Mouse (Mus musculus) cerebellum, postnatal 36 days (tissue): Measurements from ENCODE around the gene Gm28230.

ENCODE experiments used
- DNase-seq, 2 experiments: peaks; one replicate each; pipeline ENCODE4 v3.0.0; 2021 to 2022; ENCODE audit warnings: mixed read lengths in 2 of 2

The Gm28230 gene

DNA sequence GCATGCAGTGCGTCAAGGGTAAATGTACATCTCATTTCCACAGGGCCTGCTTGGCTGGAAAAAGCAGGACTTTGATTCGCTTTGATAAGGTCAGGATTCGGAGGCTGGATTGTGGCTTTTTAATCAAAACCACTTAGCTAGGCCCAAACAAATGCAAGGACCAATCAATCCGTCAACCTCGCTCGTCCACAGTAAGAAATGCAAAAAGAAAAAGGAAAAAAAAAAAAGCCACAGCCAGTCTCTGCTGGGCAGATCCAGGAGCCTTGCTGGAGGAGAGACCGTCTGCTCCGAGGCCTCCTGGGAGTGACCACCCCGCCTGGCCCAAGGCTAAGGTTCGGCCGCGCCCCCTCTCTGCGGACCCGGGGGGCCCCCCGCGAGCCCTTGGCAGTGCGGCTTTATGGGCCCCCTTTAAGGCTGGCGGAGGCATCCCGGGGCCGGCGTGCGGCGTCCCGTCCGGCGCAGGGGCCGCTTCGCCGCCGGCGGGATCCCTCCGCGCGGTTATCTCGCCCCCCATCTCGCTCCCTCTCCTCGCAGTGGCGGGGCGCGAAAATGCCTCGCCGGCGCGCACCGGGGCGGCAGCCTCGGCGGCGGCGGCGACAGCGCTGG, 22.0 kb upstream of the Gm28230 start, which contains the start of gene Hoxd8:
Hoxd8 (plus strand) TSS at position 223 of the 606 bp plus-strand sequence.
- DNase-seq: no peak

DNA sequence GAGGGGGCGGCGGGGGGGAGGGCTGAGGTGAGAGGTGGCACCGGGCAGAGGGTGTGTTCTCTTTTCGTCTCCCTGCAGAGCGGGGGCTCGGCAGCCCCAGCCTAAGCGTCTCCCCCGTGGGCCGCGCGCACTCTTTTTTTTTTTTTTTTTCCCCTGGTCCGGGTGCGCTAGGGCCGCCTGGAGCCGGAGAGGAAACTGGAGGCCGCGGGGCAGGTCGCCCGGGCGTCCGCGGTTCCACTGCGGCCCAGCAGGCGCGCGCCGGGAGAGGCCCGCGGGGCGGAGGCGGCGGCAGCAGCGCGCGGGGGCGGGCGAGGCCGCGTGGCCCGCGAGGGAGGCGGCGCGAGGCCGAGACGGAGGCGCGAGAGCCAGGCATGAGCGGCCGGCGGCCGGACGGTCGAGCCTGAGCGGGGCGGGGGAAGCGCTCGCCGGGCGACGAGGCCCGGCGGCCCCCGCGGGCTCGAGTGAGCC, 21.5 kb upstream of the Gm28230 start:
- no peak for DNase-seq

DNA sequence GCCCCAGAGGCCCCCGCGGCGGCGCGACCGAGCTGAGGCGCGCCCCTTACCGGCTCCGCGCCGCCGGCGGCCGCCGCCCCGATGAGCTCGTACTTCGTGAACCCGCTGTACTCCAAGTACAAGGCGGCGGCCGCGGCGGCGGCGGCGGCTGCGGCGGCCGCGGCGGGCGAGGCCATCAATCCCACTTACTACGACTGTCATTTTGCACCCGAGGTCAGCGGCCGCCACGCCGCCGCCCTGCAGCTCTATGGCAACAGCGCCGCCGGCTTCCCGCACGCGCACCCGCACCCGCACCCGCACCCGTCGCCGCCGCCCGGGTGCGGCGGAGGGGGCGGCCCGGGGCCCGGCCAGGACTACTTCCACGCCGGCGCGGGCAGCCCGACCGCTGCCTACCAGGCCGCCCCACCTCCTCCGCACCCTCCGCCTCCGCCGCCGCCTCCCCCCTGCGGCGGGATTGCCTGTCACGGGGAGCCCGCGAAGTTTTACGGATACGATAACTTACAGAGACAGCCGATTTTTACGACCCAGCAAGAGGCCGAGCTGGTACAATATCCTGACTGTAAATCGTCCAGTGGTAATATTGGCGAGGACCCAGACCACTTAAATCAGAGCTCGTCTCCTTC, 20.9 kb upstream of the Gm28230 start:
- DNase-seq: no peak

DNA sequence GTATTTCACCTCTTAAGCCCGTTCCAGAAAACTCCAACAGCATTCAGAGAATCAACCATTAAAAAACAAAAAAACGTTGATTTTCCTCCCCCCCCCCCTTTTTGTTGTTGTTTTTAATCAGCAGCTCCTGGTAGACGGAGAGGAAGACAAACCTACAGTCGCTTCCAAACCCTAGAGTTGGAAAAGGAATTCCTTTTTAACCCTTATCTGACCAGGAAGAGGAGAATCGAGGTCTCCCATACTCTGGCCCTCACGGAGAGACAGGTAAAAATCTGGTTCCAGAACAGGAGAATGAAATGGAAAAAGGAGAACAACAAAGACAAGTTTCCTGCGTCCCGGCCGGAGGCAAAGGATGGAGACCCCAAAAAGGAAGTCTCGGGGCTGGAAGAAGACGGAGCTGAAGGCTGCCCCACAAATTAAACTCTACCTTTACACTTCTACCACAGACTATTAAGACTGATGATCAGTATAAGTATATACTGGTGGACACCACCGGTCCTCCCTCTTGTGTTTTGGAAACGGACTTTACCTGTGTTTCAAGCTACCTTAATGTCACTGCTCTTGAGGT, 20.1 kb upstream of the Gm28230 start:
- no peak for DNase-seq

GRCm38 (mm10) chr2:74707599-74707998, 18.9 kb upstream of the Gm28230 start:
- no peak for DNase-seq

DNA sequence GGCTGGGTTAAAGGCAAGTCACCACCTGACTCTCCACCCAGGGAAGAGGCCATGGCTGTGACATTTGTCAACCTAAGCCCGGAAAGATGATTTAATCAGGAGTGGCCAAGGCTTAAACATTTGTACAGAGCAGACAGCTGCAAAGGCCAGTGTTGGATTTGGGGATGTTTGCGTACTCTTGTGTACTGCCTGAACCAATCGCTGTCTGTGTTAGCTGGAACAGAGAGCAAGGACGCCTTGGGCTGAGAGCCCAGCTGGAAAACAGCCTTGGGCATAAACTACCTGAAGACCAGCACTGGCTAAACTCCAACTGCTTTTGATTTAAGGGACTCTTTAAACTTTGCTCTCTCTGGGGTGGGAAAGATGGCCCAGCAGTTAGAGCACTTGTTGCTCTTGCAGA, 17.9 kb upstream of the Gm28230 start:
- DNase-seq: no peak

- DNase-seq: no peak
Measured at GRCm38 (mm10) chr2:74709465-74710419, 16.8 kb upstream of the Gm28230 start.

GRCm38 (mm10) chr2:74710929-74711543, 15.5 kb upstream of the Gm28230 start:
- DNase-seq: no peak

GRCm38 (mm10) chr2:74711721-74712621, 14.6 kb upstream of the Gm28230 start, which contains the start of the genes Hoxd3 and Hoxd4:
Gene Hoxd3, plus strand, starts transcription at chr2:74711927.
Gene Hoxd4, plus strand, starts transcription at chr2:74711929.
- no peak for DNase-seq

- no peak for DNase-seq
Measured at GRCm38 (mm10) chr2:74713239-74714150, 13.0 kb upstream of the Gm28230 start.

DNA sequence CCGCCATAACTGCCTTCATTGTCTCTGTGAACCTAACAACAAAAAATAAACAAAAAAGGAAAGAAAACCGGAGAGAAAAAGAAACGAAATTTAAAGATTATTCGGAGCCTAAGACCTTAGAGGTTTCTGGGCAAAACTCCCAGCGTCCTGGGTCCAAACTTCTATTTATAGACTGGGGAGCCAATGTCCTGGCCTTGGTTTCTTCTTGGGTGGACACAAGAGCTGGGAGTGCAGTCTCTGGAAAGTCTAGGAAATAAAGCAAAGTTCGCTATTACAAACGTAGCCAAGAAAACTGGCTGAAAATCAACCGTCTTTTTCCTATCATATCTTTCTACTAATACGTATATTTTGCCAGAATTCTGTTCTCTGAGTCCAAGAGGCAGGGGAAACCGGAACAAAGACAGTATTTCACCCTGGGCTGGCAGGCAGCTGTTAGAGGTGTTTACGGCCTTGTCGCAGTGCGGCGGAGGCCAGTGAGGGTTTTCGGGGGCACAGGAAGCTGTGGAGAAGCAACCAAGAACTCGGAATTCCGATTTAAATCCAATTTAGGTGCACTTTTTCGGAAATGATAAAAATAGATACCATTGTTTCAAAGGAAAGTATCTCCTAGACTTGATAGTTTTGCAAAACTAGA, 12.3 kb upstream of the Gm28230 start:
- DNase-seq: no peak

GRCm38 (mm10) chr2:74714881-74715280, 11.6 kb upstream of the Gm28230 start:
- no peak for DNase-seq

GRCm38 (mm10) chr2:74715504-74716241, 10.9 kb upstream of the Gm28230 start:
- peak; percentile 54 to 56 for DNase-seq

GRCm38 (mm10) chr2:74720384-74720783, 6.1 kb upstream of the Gm28230 start:
- no peak for DNase-seq

GRCm38 (mm10) chr2:74720955-74721491, 5.5 kb upstream of the Gm28230 start:
- DNase-seq: no peak

DNA sequence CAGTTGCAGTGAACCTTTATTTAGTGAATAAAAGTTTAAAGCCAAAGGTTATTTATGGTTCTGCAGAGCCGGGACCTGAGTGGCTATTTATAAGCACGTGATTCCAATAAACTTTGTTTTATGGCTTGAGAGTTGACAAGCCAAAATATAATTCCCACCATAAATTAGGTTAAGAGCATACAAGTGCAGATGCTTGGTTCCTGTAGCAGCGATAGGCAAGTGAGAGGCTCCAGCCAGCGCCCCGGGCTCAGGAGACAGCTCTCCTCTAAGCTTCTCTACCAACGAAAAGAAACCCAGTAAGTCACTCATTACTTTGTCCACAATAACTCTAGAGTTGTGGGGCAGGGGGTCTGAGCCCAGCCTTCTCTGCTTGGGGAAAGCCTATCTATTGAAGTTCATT, 4.6 kb upstream of the Gm28230 start:
- DNase-seq: no peak

- DNase-seq: no peak
Measured at GRCm38 (mm10) chr2:74722949-74723348, 3.6 kb upstream of the Gm28230 start.

- DNase-seq: no peak
Measured at GRCm38 (mm10) chr2:74724244-74725015, 2.1 kb upstream of the Gm28230 start.
